Mouse (Mus musculus) adrenal gland, postnatal 10 days (tissue): Measurements from ENCODE around the gene Klk1b4. TPM values are rescaled to one million over a fixed set of nuclear protein-coding genes. Genes with fewer than 3 reads are reported as not detected.
A peak's percentile ranks its signal among the peaks of the same experiment; 100 is the strongest.
"Not testable (repeated sequence)": the region's sequence is repeated elsewhere in the genome, so short reads cannot be mapped to it uniquely, and the experiment has no call there.

Experiments
- DNase-seq: peaks from one replicate; pipeline ENCODE4 v3.0.0; 2021; ENCODE audit warnings: mixed read lengths
- long read RNA-seq, 2 experiments: library from polyadenylated mRNA; stranded (forward); transcript quantifications; one replicate each; pipeline ENCODE4 v2.0.0; 2021
- total RNA-seq, 2 experiments: library from RNA; stranded (reverse); gene quantifications; 2 replicates each; pipeline ENCODE4 v1.2.3; 2021

Gene Klk1b4
- not detected for total RNA-seq
- long read RNA-seq, experiment 1 = 0 reads
- long read RNA-seq, experiment 2 = 0 reads

- DNase-seq = not testable (repeated sequence)
Observed at GRCm38 (mm10) chr7:44207135-44207534, at the start of gene Klk1b4. TSS of gene Klk1b4 (plus strand) at chr7:44207435.

DNA sequence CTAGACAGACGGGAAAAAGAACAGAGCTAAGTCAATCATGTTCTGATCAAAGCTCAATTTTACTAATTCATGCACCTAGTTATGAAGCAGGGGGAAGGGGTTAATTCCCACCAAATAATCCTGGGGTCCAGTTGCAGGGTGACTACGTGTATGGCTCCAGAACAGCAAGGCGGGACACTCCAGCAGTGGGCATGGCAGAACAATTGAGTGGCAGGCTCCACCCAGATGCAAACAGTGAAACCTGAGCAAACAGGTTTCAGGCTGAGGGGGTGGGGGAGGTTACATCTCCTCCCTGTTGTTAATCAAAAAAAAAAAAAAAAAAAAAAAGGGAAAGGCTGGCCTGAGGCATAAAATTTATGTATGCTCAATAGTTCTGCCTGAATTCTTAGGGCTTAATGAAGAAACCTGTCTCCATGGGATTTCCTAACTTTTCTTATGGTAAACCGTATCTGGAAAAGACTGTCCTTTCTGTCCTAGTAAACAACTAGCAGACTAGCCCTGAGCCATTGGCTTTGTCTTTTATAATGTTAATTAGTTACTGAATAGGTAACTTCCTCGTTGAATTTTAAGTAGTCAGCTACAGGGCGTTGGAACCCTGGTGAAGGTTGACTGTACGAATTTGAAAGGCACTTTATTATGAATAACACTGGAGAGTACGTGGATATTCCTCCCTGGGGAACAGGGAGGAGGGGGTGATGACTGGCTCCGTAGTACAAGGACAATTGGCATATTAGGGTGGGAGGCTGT is 27.8 kb upstream of the Klk1b4 start:
- no peak for DNase-seq

GRCm38 (mm10) chr7:44186516-44186915 is 20.7 kb upstream of the Klk1b4 start:
- not testable (repeated sequence) for DNase-seq

GRCm38 (mm10) chr7:44187936-44188335 is 19.3 kb upstream of the Klk1b4 start, which contains the start of gene Klk1b24:
TSS of gene Klk1b24 (plus strand) at chr7:44188236.
- DNase-seq = not testable (repeated sequence)

- not testable (repeated sequence) for DNase-seq
Observed at GRCm38 (mm10) chr7:44193466-44193865, 13.8 kb upstream of the Klk1b4 start.

- DNase-seq = no peak
Observed at GRCm38 (mm10) chr7:44197891-44198290, 9.3 kb upstream of the Klk1b4 start, which contains the start of gene Klk1b3. TSS of gene Klk1b3 (plus strand) at chr7:44198191.

DNA sequence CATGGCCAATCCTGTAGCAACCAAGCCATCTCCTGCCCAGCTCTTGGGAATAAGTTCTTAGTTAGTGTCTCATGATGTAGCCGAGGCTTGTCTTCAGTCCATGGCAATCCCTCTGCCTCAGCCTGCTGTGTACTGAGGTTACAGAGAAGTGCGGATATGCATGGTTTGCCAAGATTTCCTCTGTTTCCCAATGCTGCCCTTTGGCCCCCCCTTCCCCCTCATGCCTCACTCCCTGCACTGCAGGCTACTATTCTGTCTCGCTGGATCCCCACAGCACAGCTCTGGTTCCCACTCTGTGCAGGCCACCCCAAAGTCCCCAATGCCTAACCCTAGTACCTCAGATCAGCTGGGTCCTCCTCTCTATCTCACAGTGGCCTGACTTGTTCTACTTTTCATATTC is 1.1 kb downstream of the Klk1b4 start:
- DNase-seq = no peak

- DNase-seq = no peak
Observed at GRCm38 (mm10) chr7:44215645-44216044, 8.4 kb downstream of the Klk1b4 start, which contains the start of gene Klk1b5. TSS of gene Klk1b5 (plus strand) at chr7:44215945.

GRCm38 (mm10) chr7:44221601-44222000 is 14.4 kb downstream of the Klk1b4 start:
- DNase-seq = not testable (repeated sequence)

GRCm38 (mm10) chr7:44222335-44222734 is 15.1 kb downstream of the Klk1b4 start:
- not testable (repeated sequence) for DNase-seq

- no peak for DNase-seq
Observed at GRCm38 (mm10) chr7:44225076-44225475, 17.8 kb downstream of the Klk1b4 start, which contains the start of gene Klk1. TSS of gene Klk1 (plus strand) at chr7:44225360.

GRCm38 (mm10) chr7:44235909-44236308 is 28.7 kb downstream of the Klk1b4 start, which contains the start of gene Gm36864:
TSS of gene Gm36864 (plus strand) at chr7:44236177.
- DNase-seq = no peak

- no peak for DNase-seq
Observed at GRCm38 (mm10) chr7:44239913-44240312, 32.7 kb downstream of the Klk1b4 start.

GRCm38 (mm10) chr7:44240712-44241111 is 33.5 kb downstream of the Klk1b4 start:
- DNase-seq = no peak

DNA sequence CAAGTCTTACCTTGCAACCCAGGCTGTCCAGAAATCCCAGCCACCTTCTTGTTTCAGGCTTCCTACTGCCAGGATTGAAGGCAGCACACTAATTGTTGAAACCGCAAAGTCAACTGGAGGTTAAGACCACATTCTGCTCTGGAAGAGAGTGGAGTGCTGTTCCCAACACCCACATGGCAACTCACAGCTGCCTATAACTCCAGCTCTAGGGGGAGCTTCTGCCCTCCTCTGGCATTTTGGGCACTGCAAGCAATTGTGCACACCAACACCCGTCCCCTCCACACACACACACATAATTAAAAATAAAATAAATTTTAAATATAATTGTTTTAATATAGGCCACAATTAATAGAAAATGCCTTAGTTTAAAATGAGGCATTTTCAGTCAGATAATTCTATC is 33.9 kb downstream of the Klk1b4 start:
- no peak for DNase-seq

GRCm38 (mm10) chr7:44244080-44244479 is 36.8 kb downstream of the Klk1b4 start:
- no peak for DNase-seq

GRCm38 (mm10) chr7:44246055-44246983 is 39.1 kb downstream of the Klk1b4 start, which contains the start of the genes 1700028J19Rik and 2410002F23Rik:
TSS of gene 1700028J19Rik (minus strand) at chr7:44246695.
TSS of gene 2410002F23Rik (plus strand) at chr7:44246722.
- DNase-seq = peak; percentile 94

DNA sequence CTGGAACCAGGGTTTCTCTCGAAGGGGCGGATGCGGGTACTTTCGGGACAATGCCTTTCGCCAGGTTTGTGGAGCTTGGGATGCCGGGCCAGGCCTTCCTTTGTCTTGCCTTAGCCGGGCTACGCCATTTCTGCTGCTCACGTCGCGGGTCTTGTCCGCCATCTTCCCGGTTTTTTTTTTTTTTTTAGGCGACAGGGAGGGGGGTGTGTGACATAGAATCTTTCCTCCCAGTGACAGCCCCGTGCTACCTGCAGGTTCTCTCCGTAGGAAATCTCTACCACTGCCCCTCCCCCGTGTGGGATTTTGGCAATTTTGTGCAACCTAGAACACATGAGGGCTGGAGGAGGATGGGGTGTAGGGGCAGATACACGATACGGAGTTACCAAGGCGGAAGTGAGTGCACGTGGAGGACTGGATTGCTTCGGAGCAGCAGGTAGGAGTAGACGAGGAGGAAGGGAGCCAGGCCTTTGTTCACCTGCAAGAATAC is 39.8 kb downstream of the Klk1b4 start:
- no peak for DNase-seq

- DNase-seq = no peak
Observed at GRCm38 (mm10) chr7:44247971-44248370, 40.7 kb downstream of the Klk1b4 start.

DNA sequence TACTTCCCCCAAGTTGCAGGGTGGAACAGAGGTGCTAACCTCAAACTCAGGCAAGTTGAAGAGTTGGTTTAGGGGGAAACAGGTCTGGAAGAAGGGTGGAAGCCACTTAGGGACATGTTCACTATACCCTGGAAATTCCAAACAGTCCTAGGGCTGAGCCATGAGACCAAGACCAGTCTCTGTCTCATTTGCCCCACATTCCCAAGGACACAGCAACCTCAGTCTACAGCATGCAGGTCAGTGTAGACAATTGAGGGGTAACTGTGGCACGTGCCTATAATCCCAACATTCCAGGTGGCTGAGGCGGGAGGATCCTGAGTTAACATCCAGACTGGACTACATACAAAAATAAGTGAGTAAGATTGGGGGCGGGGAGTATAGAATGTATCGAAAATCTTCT is 42.0 kb downstream of the Klk1b4 start:
- DNase-seq = no peak

GRCm38 (mm10) chr7:44250732-44251275 is 43.6 kb downstream of the Klk1b4 start:
- DNase-seq = peak; percentile 80
